Mouse (Mus musculus) midbrain, embryonic 11.5 days (tissue): ENCODE measurements around the gene Foxa3. TPM values are rescaled to one million over a fixed set of nuclear protein-coding genes. Genes with fewer than 3 reads are reported as not detected.

ENCODE experiments used
- ATAC-seq: fragments of 200-750 bp; cut with Nextera tagmentation; 2 replicates; pipeline ENCODE4 v1.8.0; 2017; ENCODE audit warnings: moderate TSS enrichment, moderate library complexity; ENCODE audit not compliant: low FRiP score
- DNase-seq: peaks from one replicate; pipeline ENCODE4 v3.0.0; 2015; ENCODE audit warnings: low spot score; ENCODE audit errors: missing footprints
- H3K27ac ChIP-seq: fragments of 300-500 bp; sonication (generic); 2 replicates; pipeline ENCODE4 v1.5.1; 2014; ENCODE audit warnings: low read depth, low read length
- H3K27me3 ChIP-seq: fragments of 300-500 bp; sonication (generic); 2 replicates; pipeline ENCODE4 v1.6.1; 2014; ENCODE audit warnings: mild to moderate bottlenecking, low read length, moderate library complexity, mixed read lengths; ENCODE audit not compliant: control insufficient read depth, insufficient read depth
- H3K36me3 ChIP-seq: fragments of 300-500 bp; sonication (generic); 2 replicates; pipeline ENCODE4 v1.6.1; 2014; ENCODE audit warnings: mild to moderate bottlenecking, low read length, moderate library complexity, mixed read lengths; ENCODE audit not compliant: control insufficient read depth, insufficient read depth
- H3K4me1 ChIP-seq: fragments of 300-500 bp; sonication (generic); 2 replicates; pipeline ENCODE4 v1.6.1; 2014; ENCODE audit warnings: low read length; ENCODE audit not compliant: control insufficient read depth, insufficient read depth
- H3K4me2 ChIP-seq: fragments of 300-500 bp; sonication (generic); 2 replicates; pipeline ENCODE4 v1.6.1; 2014; ENCODE audit warnings: mild to moderate bottlenecking, moderate library complexity
- H3K4me3 ChIP-seq: fragments of 300-500 bp; sonication (generic); 2 replicates; pipeline ENCODE4 v1.5.1; 2014; ENCODE audit warnings: low read depth, low read length
- H3K9ac ChIP-seq: fragments of 300-500 bp; sonication (generic); 2 replicates; pipeline ENCODE4 v1.6.1; 2014; ENCODE audit warnings: low read length
- H3K9me3 ChIP-seq: fragments of 300-500 bp; sonication (generic); 2 replicates; pipeline ENCODE4 v1.6.1; 2016; ENCODE audit warnings: low read length; ENCODE audit not compliant: control insufficient read depth
- WGBS: fragments of 180-500 bp; shearing (Covaris S2); extraction: QIAGEN DNeasy Blood & Tissue Kit; methylation state at CpG from one replicate; pipeline ENCODE4 v1.1.7; 2014; 5-methylcytosine and 5-hydroxymethylcytosine counted together
- polyA plus RNA-seq: library from polyadenylated mRNA; unstranded; fragments of >200 nt; fragmentation: Nextera tagmentation; extraction: Ambion mirVana; gene quantifications from 2 replicates; pipeline ENCODE4 v1.2.1, GENCODE M21; 2014

Foxa3 gene
- polyA plus RNA-seq, 1 experiment from 2014 or later: not detected

DNA sequence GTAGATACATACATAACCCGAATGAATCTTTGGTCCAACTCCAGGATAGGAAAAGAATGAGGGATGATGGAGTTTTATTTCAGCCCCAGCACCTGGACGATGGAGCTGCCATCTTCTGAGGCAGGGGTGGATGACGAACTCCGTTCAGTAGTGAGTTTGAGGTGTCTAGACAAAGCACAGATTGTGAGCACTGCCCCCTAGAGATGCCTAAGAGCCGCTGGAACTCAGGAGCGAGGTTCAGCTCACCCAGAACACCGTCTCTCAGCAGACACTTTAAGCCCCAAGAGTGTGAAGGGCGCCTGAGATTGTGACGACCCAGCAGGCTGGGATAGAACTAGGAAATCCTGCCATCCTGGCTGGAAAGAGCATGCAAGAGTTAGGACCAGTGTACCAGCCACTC is 24.5 kb downstream of the Foxa3 start:
- 39% methylated on average over 9 of the region's 9 CpGs for WGBS
- H3K27ac ChIP-seq: no peak overlapping the region

DNA sequence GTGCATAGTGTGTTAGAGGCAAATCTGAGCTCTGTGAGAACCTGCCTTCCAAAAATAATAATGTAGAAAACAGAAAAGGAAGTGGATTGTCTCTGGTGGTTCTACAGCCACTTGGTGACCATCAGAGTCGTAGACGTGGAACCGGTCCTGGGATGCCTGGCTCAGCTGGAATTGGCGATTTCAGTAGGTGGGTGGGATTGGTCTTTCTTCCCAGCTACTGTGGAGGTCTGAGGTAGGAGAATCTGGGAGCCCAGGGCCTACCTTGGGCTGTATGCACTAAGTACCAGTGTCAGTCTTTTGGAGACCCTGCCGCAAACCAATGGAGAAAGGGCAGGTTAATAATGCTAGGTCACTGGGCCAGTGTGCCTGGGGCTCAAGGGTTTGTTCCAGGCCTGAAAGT is 30.3 kb downstream of the Foxa3 start:
- no peak for DNase-seq
- 85% methylated on average over 5 of the region's 5 CpGs for WGBS
- no peak overlapping the region; the same call in 1 of the 2 replicates for H3K4me2 ChIP-seq

More for the DNA sequence above, 24.5 kb downstream of the Foxa3 start:
- Histone ChIP-seq H3K4me2 (no peak overlapping the region), H3K9me3 (no peaks in the 10 kb centered on the region), H3K9ac (no peak overlapping the region), H3K27me3 (no peaks in the 10 kb centered on the region), H3K4me3 (no peak overlapping the region), H3K4me1 (peaks cover 11% of the 10 kb centered on the region), H3K36me3 (no peaks in the 10 kb centered on the region)
- ATAC-seq (no peak), DNase-seq (no peak)

DNA sequence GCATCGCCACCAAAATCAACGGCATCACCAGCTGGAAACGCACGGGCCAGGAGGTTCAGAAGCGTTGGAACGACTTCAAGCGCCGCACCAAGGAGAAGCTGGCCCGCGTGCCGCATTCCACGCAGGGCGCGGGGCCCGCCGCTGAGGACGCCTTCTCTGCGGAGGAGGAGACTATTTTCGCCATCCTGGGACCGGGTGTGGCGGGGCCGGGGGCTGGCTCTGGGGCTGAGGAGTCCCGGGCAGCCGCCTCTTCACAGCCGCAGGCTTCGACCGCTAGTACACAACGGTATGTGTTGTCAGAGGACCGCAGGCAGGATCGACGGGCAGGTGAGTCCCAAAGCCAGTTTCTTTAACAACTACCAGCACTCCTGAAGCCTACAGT is 31.1 kb downstream of the Foxa3 start:
- peak overlapping the region; percentile 51 for H3K4me3 ChIP-seq
- 4% methylated on average over 31 of the region's 31 CpGs for WGBS
- H3K9me3 ChIP-seq: no peaks in the 10 kb centered on the region
- peak overlapping the region; percentile 65 for H3K9ac ChIP-seq
- peak overlapping the region; percentile 73 for H3K4me2 ChIP-seq
- ATAC-seq: no peak
- H3K36me3 ChIP-seq: no peaks in the 10 kb centered on the region
- H3K4me1 ChIP-seq: peaks cover 15% of the 10 kb centered on the region
- peak; percentile 93 for DNase-seq
- no peak overlapping the region for H3K27ac ChIP-seq
- peaks cover 23% of the 10 kb centered on the region for H3K27me3 ChIP-seq

More for the DNA sequence above, 30.3 kb downstream of the Foxa3 start:
- ATAC-seq: no peak
- H3K9ac ChIP-seq: no peak overlapping the region
- no peak overlapping the region for H3K4me3 ChIP-seq
- no peaks in the 10 kb centered on the region for H3K9me3 ChIP-seq
- no peaks in the 10 kb centered on the region for H3K36me3 ChIP-seq
- no peak overlapping the region for H3K27ac ChIP-seq
- peaks cover 15% of the 10 kb centered on the region for H3K4me1 ChIP-seq
- H3K27me3 ChIP-seq: peaks cover 23% of the 10 kb centered on the region

DNA sequence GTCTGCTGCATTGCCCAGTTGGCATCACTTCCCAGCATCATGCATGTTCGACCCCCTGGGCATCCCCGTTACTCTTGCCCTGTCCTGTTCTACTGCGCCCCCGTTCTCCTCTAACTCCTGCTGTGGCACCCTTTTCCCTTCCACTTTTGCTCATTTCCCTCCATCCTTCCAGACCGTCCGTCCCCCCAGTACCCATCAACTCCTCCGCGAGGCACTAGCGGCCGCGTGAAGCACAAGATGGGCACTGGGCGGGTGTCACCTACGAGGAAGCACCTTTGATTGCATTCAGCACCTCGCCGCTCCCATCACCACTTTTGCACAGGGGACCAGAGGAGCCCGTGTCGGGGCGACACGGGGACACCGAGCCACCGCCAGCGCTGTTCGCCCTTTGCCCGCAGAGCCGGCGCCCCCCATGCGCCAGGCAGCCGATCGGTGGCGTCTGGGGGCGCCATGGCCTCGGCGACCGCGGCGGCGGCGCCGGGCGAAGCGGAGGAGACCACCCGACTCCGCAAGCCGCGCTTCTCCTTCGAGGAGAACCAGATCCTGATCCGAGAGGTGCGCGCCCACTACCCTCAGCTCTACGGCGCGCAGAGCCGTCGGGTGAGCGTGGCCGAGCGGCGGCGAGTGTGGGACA is 31.6 kb downstream of the Foxa3 start:
- peak overlapping the region; percentile 73 for H3K4me2 ChIP-seq
- peak overlapping the region; percentile 51 for H3K4me3 ChIP-seq
- H3K27me3 ChIP-seq: peaks cover 23% of the 10 kb centered on the region
- H3K27ac ChIP-seq: no peak overlapping the region
- under 1% methylated on average over 59 of the region's 59 CpGs for WGBS
- H3K4me1 ChIP-seq: peaks cover 15% of the 10 kb centered on the region
- no peaks in the 10 kb centered on the region for H3K9me3 ChIP-seq
- H3K9ac ChIP-seq: peak overlapping the region; percentile 65
- ATAC-seq (no peak; the same call in none of the 2 replicates), DNase-seq (peak; percentile 95)
- H3K36me3 ChIP-seq: no peaks in the 10 kb centered on the region

DNA sequence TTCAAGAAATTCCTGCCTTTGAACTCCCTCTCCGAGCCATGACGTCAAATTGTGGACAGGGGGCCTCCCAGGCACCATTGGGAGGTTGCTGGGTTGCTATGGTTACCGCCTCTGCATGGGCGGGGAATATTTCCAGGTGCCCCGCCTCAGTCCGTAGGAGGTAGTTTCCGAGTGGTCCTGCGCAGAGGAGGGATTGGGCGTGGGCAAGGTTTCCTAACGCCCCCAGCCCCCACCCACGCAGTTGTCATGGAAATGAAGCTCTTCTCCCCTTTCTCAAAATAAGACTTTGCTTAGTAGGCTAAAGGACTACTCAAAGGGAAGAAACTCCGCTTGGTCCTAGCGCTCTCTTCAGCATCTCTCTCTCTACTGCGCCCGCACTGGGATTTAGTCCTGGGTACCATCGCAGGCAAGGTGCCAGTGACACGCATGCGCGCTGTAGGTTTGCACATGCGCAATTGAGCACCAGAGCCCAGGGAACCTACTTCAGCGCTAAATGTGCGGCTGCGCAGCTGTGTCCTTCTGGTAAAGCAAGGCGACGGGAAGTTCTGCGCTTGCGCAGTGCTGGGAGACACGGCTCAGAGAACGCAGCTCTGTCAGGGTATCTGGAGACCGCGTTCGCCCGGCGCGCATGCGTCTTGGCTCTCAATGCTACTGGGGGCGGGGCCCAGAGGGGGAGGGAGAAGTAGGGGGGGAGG is 32.6 kb downstream of the Foxa3 start, which contains the start of gene Mypop:
Gene Mypop (plus strand): TSS at position 645 of the 695 bp plus-strand sequence.
- peak within 1 kb of the TSS; percentile 51 for H3K4me3 ChIP-seq
- under 1% methylated on average over 37 of the region's 37 CpGs for WGBS
- H3K4me2 ChIP-seq: peak within 1 kb of the TSS; percentile 73
- peak; percentile 94 for ATAC-seq
- H3K36me3 ChIP-seq: no peaks in the 10 kb centered on the region
- peak within 1 kb of the TSS; percentile 93 for H3K27ac ChIP-seq
- H3K9ac ChIP-seq: peak within 1 kb of the TSS; percentile 65
- H3K27me3 ChIP-seq: peaks cover 23% of the 10 kb centered on the region
- no peaks in the 10 kb centered on the region for H3K9me3 ChIP-seq
- H3K4me1 ChIP-seq: peaks cover 15% of the 10 kb centered on the region
- peak; percentile 100 for DNase-seq

GRCm38 (mm10) chr7:18989995-18990394 is 33.3 kb downstream of the Foxa3 start:
- Histone ChIP-seq H3K9me3 (no peaks in the 10 kb centered on the region), H3K4me2 (peak overlapping the region; percentile 73), H3K9ac (peak overlapping the region; percentile 31), H3K27ac (peak overlapping the region; percentile 93), H3K27me3 (peaks cover 23% of the 10 kb centered on the region), H3K4me3 (peak overlapping the region; percentile 51), H3K4me1 (peaks cover 15% of the 10 kb centered on the region), H3K36me3 (no peaks in the 10 kb centered on the region)
- WGBS: 9% methylated on average over 5 of the region's 5 CpGs
- no peak for DNase-seq
- no peak; the same call in 1 of the 2 replicates for ATAC-seq

DNA sequence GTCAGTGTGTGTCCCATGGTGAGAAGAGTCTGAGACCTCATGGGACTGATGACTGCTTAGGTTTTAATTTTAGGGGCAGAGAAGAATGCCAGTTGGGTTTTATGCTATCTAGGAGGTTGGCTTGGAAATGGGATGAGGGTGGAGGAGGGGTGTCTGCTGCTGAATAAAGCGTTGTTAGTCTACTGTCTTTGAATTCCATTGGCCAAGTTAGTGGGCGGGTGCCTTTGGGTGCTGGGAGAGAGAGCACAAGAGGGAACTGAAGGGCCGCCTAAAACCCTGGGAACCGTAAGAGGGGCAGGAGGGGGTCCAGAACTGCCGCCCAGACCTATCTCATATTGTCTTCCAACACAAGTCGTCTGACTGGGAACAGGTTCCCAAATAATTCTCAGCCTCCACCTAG is 34.6 kb downstream of the Foxa3 start:
- no peak overlapping the region for H3K9ac ChIP-seq
- no peak for DNase-seq
- ATAC-seq: no peak
- H3K9me3 ChIP-seq: no peaks in the 10 kb centered on the region
- H3K36me3 ChIP-seq: no peaks in the 10 kb centered on the region
- peaks cover 23% of the 10 kb centered on the region for H3K27me3 ChIP-seq
- H3K4me3 ChIP-seq: no peak overlapping the region
- no peak overlapping the region for H3K4me2 ChIP-seq
- 81% methylated on average over 6 of the region's 6 CpGs for WGBS
- no peak overlapping the region for H3K27ac ChIP-seq
- peaks cover 15% of the 10 kb centered on the region for H3K4me1 ChIP-seq

DNA sequence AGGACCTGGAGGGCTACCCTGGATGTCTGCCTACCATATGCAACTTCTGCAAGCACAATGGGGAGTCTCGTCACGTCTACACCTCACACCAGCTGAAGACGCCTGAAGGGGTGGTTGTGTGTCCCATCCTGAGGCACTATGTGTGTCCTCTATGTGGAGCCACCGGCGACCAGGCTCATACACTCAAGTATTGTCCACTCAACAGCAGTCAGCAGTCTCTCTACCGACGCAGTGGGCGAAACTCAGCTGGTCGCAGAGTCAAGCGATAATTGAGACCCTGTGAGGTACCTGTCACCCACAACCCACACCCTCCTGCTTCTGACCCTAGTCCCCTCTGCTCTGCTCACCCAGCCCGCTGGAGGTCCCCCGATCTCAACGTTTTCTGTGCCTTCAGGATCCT is 35.6 kb downstream of the Foxa3 start:
- Histone ChIP-seq H3K9me3 (no peaks in the 10 kb centered on the region), H3K4me3 (no peak overlapping the region), H3K9ac (no peak overlapping the region), H3K4me1 (peaks cover 14% of the 10 kb centered on the region), H3K4me2 (no peak overlapping the region), H3K27ac (no peak overlapping the region), H3K36me3 (no peaks in the 10 kb centered on the region), H3K27me3 (peaks cover 13% of the 10 kb centered on the region)
- 77% methylated on average over 13 of the region's 13 CpGs for WGBS
- DNase-seq (no peak), ATAC-seq (no peak)

- no peaks in the 10 kb centered on the region for H3K36me3 ChIP-seq
- H3K27me3 ChIP-seq: peaks cover 7% of the 10 kb centered on the region
- no peak within 1 kb of the TSS for H3K9ac ChIP-seq
- ATAC-seq: no peak
- no peaks in the 10 kb centered on the region for H3K9me3 ChIP-seq
- no peak within 1 kb of the TSS for H3K4me2 ChIP-seq
- no peak within 1 kb of the TSS for H3K4me3 ChIP-seq
- no peak for DNase-seq
- WGBS: 83% methylated on average over 2 of the region's 2 CpGs
- peaks cover 8% of the 10 kb centered on the region; the same call in 1 of the 2 replicates for H3K4me1 ChIP-seq
- H3K27ac ChIP-seq: no peak within 1 kb of the TSS
Measured at GRCm38 (mm10) chr7:18987100-18987499, 36.2 kb downstream of the Foxa3 start, which contains the start of gene Nanos2. TSS of gene Nanos2 (plus strand) at chr7:18987400.
